Mouse (Mus musculus): Measurements from ENCODE around the gene March7. TPM values are rescaled to one million over a fixed set of nuclear protein-coding genes. Genes with fewer than 3 reads are reported as not detected.

Gene March7
- total and polyA plus RNA-seq, 3 experiments, result 3.7 to 44.2 (median 35.6) TPM

- no peak for DNase-seq
Measured at GRCm38 (mm10) chr2:60288606-60289005, 78.9 kb downstream of the March7 start.

GRCm38 (mm10) chr2:60289451-60289850 is 79.8 kb downstream of the March7 start:
- DNase-seq, result no peak

- no peak for DNase-seq
Measured at GRCm38 (mm10) chr2:60291381-60291780, 81.7 kb downstream of the March7 start.

- no peak for DNase-seq
Measured at GRCm38 (mm10) chr2:60298266-60298665, 88.6 kb downstream of the March7 start.

- DNase-seq, result no peak
Measured at GRCm38 (mm10) chr2:60299323-60299722, 89.6 kb downstream of the March7 start.

Other genes with a start within 250 kb of the March7 start
- gene Baz2b, start within 50 bp of the March7 start, total RNA-seq (2021), result 10 to 100 TPM; 60.3 to 86.8 TPM
- 7.8 and 11.9 TPM in 2 replicates for gene Baz2b, start within 50 bp of the March7 start, polyA plus RNA-seq (2012; rRNA removed)
- gene Cd302, start 74.6 kb downstream of the March7 start, total RNA-seq (2021), result 10 to 100 TPM; 32.0 to 44.6 TPM
- 10.1 and 16.7 TPM in 2 replicates for gene Cd302, start 74.6 kb downstream of the March7 start, polyA plus RNA-seq (2012; rRNA removed)
- gene Ly75, start 173.4 kb downstream of the March7 start, total RNA-seq (2021), result 1 to 10 TPM in 1 of 2 experiments, under 1 TPM in 1; 0.66 to 1.4 TPM
- 0.09 TPM in 2 replicates for gene Ly75, start 173.4 kb downstream of the March7 start, polyA plus RNA-seq (2012; rRNA removed)

All from adrenal gland, adult 2 months (tissue).